Mouse (Mus musculus) lung, embryonic 15.5 days (tissue): ENCODE measurements around the gene Nlrp3. TPM values are rescaled to one million over a fixed set of nuclear protein-coding genes. Genes with fewer than 3 reads are reported as not detected.

Source experiments
- ATAC-seq: fragments of 200-750 bp; cut with Nextera tagmentation; 2 replicates; pipeline ENCODE4 v1.8.0; 2017; ENCODE audit warnings: moderate number of reproducible peaks, borderline replicate concordance; ENCODE audit not compliant: low FRiP score, low TSS enrichment; ENCODE audit errors: extremely low read depth
- H3K27ac ChIP-seq: fragments of 300-500 bp; sonication (generic); 2 replicates; pipeline ENCODE4 v1.5.1; 2015; ENCODE audit warnings: moderate library complexity, mild to moderate bottlenecking, inconsistent platforms
- H3K27me3 ChIP-seq: fragments of 300-500 bp; sonication (generic); 2 replicates; pipeline ENCODE4 v1.6.1; 2015; ENCODE audit warnings: inconsistent platforms
- H3K36me3 ChIP-seq: fragments of 300-500 bp; sonication (generic); 2 replicates; pipeline ENCODE4 v1.6.1; 2015; ENCODE audit warnings: inconsistent platforms
- H3K4me1 ChIP-seq: fragments of 300-500 bp; sonication (generic); 2 replicates; pipeline ENCODE4 v1.6.1; 2015; ENCODE audit warnings: inconsistent platforms
- H3K4me2 ChIP-seq: fragments of 300-500 bp; sonication (generic); 2 replicates; pipeline ENCODE4 v1.6.1; 2015; ENCODE audit warnings: inconsistent platforms, mild to moderate bottlenecking, moderate library complexity
- H3K4me3 ChIP-seq: fragments of 300-500 bp; sonication (generic); 2 replicates; pipeline ENCODE4 v1.5.1; 2015; ENCODE audit warnings: mild to moderate bottlenecking, inconsistent platforms
- H3K9ac ChIP-seq: fragments of 300-500 bp; sonication (generic); 2 replicates; pipeline ENCODE4 v1.6.1; 2015; ENCODE audit warnings: inconsistent platforms
- H3K9me3 ChIP-seq: fragments of 300-500 bp; sonication (generic); 2 replicates; pipeline ENCODE4 v1.6.1; 2016; ENCODE audit warnings: inconsistent platforms
- WGBS: fragments of 180-500 bp; shearing (Covaris S2); methylation state at CpG from one replicate; pipeline ENCODE4 v1.1.7; 2015; 5-methylcytosine and 5-hydroxymethylcytosine counted together
- polyA plus RNA-seq: library from polyadenylated mRNA; unstranded; fragments of >200 nt; fragmentation: Nextera tagmentation; extraction: Ambion mirVana; gene quantifications from 2 replicates; pipeline ENCODE4 v1.2.1, GENCODE M21; 2015

The Nlrp3 gene
- 0.24 and 0.42 TPM in 2 replicates for polyA plus RNA-seq

DNA sequence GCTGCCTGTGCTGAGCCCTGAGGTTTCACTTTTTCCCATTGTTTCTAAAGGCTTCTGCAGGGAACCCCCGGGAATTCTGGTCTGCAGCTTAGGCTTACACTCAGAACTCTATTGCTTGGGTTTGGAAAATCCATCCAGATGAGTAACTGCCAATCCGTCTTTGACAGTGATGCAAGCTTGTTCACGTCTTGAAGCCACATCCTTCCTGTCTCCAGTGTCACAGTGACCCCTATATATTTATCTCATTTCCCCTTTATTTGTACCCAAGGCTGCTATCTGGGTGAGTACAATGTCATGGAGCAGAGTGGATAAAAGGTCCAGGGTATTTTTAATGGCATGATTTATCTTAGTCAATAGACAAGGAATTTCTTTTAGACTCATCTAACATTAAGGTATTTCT lies at the start of gene Nlrp3:
TSS of gene Nlrp3 (plus strand) at position 245 of the 400 bp plus-strand sequence.
- Histone ChIP-seq H3K4me2 (no peak within 1 kb of the TSS), H3K4me3 (no peak within 1 kb of the TSS), H3K9ac (no peak within 1 kb of the TSS), H3K9me3 (no peaks in the 10 kb centered on the region), H3K4me1 (peaks cover 14% of the 10 kb centered on the region), H3K27ac (no peak within 1 kb of the TSS), H3K36me3 (no peaks in the 10 kb centered on the region), H3K27me3 (no peaks in the 10 kb centered on the region; the same call in 1 of the 2 replicates)
- 44% methylated on average over 3 of the region's 3 CpGs for WGBS
- ATAC-seq = no peak

DNA sequence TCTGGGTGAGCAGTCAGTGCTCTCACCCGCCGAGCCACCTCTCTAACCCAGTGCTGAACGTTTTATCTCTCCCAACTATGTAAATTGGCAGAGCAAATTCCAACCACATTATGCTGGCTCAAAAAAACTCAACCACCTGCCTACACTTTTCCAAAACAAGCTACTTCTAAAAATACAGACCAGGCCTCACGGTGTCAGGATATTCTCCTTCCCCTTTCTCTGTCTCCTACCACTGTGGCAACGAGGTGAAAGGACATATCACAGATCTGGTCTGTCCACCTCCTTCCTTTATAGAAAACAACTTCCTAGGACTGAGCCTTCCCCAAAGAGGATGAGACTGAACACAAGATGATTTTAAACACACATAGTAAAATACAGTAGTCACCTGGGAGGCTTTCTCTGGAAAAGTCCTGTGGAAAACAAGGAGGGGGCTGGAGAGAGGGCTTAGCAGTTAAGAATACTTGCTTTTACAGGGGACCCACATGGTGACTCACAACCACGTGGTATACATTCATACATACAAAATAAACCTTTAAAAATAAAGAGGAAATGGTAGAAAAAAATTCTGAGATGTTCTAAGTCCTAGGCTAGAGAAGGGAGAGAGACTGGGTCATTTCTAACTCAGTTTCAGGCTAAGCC lies 44.6 kb upstream of the Nlrp3 start:
- WGBS = 74% methylated on average over 6 of the region's 6 CpGs
- ATAC-seq = no peak
- no peaks in the 10 kb centered on the region for H3K9me3 ChIP-seq
- peaks cover 98% of the 10 kb centered on the region for H3K36me3 ChIP-seq
- no peak overlapping the region for H3K4me2 ChIP-seq
- H3K4me1 ChIP-seq = no peaks in the 10 kb centered on the region
- no peak overlapping the region for H3K27ac ChIP-seq
- no peaks in the 10 kb centered on the region for H3K27me3 ChIP-seq
- no peak overlapping the region for H3K9ac ChIP-seq
- H3K4me3 ChIP-seq = no peak overlapping the region

DNA sequence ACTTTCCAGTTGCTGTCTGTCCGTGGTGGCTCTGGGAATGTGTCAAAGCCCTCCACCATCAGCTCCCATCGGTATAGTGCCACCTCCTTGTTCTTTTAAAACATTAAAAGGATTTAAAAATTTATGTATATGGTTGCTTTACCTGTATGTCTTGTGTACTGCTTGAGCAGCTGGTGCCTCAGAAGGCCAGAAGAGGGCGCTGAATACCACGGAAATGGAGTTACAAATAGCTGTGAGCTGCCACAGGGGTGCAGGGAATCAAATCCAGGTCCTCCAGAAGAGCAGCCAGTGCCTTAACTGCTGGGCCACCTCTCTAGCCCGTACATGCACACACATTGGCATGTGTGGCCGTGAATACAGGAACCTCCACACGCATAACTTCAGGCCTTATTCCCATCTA lies 43.6 kb upstream of the Nlrp3 start:
- H3K4me2 ChIP-seq = no peak overlapping the region
- WGBS = 89% methylated on average over 7 of the region's 7 CpGs
- no peaks in the 10 kb centered on the region for H3K27me3 ChIP-seq
- no peaks in the 10 kb centered on the region for H3K4me1 ChIP-seq
- ATAC-seq = no peak
- H3K36me3 ChIP-seq = peaks cover 98% of the 10 kb centered on the region
- no peak overlapping the region for H3K27ac ChIP-seq
- no peak overlapping the region for H3K4me3 ChIP-seq
- no peak overlapping the region for H3K9ac ChIP-seq
- no peaks in the 10 kb centered on the region for H3K9me3 ChIP-seq

DNA sequence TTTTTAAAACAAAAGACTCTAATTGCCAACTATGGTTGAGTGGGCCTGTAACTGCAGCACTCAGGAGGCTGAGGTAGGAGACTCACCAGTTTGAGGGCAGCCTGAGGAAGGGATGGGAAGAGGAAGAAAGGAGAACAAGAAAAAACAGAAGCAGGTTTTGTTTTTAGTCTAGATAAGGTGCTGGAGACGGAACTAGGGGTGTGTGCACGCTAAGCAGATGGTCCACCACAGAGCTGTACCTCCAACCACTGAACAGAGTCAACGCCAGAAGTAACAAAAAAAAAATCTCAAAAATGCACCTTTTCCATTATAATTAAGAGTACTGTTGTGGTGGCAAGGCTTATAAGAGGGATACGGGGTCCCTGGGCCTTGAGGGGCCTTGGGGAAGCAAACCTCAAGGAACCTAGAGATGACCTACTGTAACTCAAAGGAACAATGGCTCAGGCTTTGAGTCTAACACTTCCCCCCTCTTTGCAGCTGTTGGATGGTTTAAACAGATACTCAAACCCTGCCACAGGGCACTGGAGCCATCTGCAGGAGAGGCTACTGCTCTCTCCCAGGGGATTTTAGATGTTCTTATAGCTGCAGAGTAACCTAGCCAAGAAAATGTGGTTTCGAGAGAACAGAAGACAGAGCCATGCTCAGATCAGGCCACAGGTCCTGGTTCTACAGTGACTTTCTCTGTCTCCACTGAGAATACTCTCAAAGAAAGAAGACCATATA lies 39.2 kb upstream of the Nlrp3 start:
- Histone ChIP-seq H3K4me2 (no peak overlapping the region), H3K9ac (no peak overlapping the region), H3K4me1 (peaks cover 15% of the 10 kb centered on the region), H3K4me3 (no peak overlapping the region), H3K9me3 (no peaks in the 10 kb centered on the region), H3K36me3 (peaks cover 70% of the 10 kb centered on the region), H3K27me3 (no peaks in the 10 kb centered on the region), H3K27ac (no peak overlapping the region)
- WGBS = 89% methylated on average over 5 of the region's 5 CpGs
- no peak for ATAC-seq

DNA sequence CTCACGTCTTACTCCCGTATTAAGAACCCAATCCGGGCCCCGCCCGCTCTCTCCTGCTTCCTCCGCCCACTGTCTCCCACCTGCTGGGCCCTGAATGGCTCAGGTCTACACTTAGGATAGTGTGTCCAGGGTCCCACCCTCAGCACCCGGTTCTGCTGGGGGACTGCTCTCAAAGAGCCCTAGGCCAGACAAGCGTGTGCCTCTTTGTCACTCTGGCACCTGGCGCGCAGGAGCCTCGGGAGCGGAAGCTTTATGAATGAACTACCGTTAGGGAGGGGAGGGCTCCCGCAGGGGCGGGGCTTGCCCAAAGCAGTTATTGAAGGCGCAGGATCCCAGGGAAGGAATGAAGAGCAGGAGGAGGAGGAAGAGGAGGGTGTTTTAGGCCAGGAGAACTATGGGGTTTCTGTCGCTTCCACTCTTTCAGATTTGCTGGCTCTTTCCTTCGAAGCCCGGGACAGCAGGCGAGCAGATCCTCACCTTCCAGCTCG lies 36.0 kb upstream of the Nlrp3 start:
- under 1% methylated on average over 21 of the region's 21 CpGs for WGBS
- peak overlapping the region; percentile 93 for H3K9ac ChIP-seq
- H3K36me3 ChIP-seq = peaks cover 43% of the 10 kb centered on the region
- H3K9me3 ChIP-seq = no peaks in the 10 kb centered on the region
- peaks cover 25% of the 10 kb centered on the region for H3K4me1 ChIP-seq
- ATAC-seq = peak; percentile 21; the same call in 1 of the 2 replicates
- H3K27me3 ChIP-seq = no peaks in the 10 kb centered on the region
- peak overlapping the region; percentile 93 for H3K4me2 ChIP-seq
- peak overlapping the region; percentile 97 for H3K27ac ChIP-seq
- peak overlapping the region; percentile 87 for H3K4me3 ChIP-seq

DNA sequence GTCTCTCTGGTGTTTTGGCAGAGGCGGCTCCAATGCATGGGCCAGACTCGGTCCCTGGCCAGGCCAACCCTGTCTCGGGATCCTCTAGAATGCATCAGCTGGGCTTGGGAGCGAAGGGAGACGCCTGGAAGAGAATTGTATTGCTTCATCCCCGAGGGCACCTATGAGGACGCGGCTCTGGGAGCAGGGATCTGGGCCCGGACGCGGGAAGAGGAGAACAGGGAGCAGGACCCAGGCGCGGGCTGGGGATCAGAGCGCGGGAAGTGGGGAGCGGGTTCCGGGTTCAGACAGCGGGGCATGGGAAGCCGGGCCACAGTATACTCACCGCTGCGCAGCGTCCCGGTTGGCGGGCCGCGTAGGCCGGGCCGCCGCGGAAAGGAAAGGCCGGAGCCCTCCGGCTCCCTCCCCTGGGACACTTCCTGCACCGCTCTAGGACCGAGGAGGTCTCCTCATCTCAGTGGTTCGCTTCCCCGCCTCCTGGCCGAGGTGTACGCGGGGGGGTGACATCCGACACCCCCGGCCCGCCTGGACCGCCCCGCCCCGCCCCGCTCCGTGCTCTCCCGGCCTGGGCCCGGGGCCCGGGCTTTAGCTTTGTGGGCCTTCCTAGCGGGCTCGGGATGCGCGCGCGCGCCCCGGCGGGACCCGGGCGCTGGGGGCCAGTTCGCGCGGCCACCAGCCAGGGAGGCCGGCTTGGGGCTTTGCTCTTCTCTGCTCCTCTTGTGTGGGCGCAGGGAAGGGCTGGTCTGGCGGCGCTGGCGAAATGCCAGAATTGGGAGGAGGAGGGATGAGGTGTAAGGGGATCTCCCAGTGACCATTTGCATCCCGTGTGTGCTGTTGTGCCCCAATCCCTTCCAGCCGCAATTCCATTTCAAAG lies 35.3 kb upstream of the Nlrp3 start:
- H3K27ac ChIP-seq = peak overlapping the region; percentile 97
- H3K9ac ChIP-seq = peak overlapping the region; percentile 93
- under 1% methylated on average over 69 of the region's 71 CpGs for WGBS
- H3K4me1 ChIP-seq = peaks cover 25% of the 10 kb centered on the region
- H3K4me3 ChIP-seq = peak overlapping the region; percentile 87
- H3K4me2 ChIP-seq = peak overlapping the region; percentile 93
- no peaks in the 10 kb centered on the region for H3K9me3 ChIP-seq
- ATAC-seq = peak; percentile 95
- peaks cover 40% of the 10 kb centered on the region for H3K36me3 ChIP-seq
- H3K27me3 ChIP-seq = no peaks in the 10 kb centered on the region

DNA sequence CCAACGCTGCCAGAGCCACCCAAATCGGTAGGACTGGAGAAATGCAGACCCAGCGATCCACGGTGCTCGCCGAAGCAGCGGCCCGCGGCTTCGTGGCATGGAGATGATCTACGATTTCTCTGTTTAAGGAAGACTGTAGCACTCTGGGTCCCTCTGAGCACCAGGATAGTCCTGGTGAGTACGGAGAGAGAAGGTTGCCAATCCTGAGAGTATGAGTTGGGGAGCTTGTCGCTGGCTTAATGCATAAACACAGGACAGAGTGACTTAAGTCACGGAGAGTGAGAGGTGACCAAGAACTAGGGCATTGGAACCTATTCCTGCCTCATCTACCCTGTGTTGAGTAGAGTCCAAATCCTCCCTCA lies 34.7 kb upstream of the Nlrp3 start:
- Histone ChIP-seq H3K27ac (peak overlapping the region; percentile 97), H3K4me2 (peak overlapping the region; percentile 93), H3K9ac (peak overlapping the region; percentile 93), H3K36me3 (peaks cover 38% of the 10 kb centered on the region), H3K9me3 (no peaks in the 10 kb centered on the region), H3K27me3 (no peaks in the 10 kb centered on the region), H3K4me3 (peak overlapping the region; percentile 87), H3K4me1 (peaks cover 25% of the 10 kb centered on the region)
- under 1% methylated on average over 14 of the region's 14 CpGs for WGBS
- peak; percentile 3; the same call in 1 of the 2 replicates for ATAC-seq

DNA sequence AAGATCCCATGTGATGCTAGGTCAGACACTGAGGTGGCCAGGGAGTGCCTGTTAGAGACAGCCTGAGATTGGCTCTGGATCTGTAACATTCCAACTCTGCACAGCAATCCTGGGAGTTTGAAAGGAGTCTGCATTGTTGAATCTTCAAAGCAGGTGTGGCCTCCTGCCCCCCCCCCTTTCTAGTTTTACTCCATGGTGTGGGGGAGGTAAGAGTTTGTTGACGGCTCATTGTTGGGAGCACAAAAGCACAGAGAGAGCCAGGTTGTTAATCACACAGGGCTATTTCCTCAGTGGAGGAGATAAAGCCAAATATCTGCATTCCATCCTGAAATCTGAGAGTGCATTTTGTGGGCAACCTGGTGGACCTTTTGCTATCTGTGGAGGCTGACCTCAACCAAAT lies 29.8 kb upstream of the Nlrp3 start:
- Histone ChIP-seq H3K27ac (no peak overlapping the region), H3K36me3 (peaks cover 13% of the 10 kb centered on the region; the same call in 1 of the 2 replicates), H3K27me3 (no peaks in the 10 kb centered on the region), H3K4me2 (no peak overlapping the region), H3K9ac (no peak overlapping the region), H3K4me3 (no peak overlapping the region), H3K9me3 (no peaks in the 10 kb centered on the region), H3K4me1 (peaks cover 13% of the 10 kb centered on the region)
- no peak for ATAC-seq
- WGBS = 53% methylated on average over 1 of the region's 1 CpGs

DNA sequence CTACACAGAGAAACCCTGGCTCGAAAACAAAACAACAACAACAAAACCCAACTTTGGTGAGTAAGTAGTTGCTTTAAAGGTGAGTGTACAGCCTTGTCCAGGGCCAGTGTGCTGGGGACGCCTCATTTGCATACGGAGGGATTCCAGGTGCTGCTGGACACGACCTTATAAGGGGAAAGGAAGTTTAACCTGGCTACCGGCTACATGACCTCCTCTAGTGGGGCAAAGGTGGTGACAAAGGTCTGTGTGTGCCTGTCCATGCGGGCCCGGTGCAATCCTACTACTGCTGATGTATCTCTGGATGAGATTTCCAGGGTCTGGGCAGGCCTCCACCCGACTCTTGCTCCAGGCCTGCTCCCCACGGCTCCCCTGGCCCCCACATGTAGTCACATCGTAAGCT lies 28.6 kb upstream of the Nlrp3 start:
- H3K9ac ChIP-seq = no peak overlapping the region
- no peak overlapping the region for H3K27ac ChIP-seq
- H3K27me3 ChIP-seq = no peaks in the 10 kb centered on the region
- H3K36me3 ChIP-seq = peaks cover 13% of the 10 kb centered on the region; the same call in 1 of the 2 replicates
- no peak overlapping the region for H3K4me2 ChIP-seq
- WGBS = 88% methylated on average over 10 of the region's 10 CpGs
- no peak overlapping the region for H3K4me3 ChIP-seq
- no peaks in the 10 kb centered on the region for H3K9me3 ChIP-seq
- ATAC-seq = no peak
- H3K4me1 ChIP-seq = peaks cover 4% of the 10 kb centered on the region; the same call in 1 of the 2 replicates

DNA sequence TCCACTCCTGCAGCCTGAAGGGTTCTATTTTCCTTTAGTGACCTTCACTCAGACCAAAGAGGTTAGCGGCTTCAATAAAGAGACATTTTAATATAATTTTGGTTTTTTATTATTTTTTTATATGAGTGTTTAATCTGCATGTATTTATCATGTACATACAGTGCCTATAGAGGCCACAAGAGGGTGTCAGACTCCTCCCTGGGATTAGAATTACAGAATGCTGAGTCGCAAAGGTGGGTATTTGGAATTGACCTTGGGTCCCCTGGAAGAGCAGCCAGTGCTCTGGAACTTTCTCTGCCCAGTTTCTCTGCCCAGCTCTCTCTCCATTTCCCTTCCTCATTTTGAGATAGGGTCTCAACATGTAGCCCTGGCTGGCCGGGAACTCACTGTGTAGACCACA lies 27.8 kb upstream of the Nlrp3 start:
- Histone ChIP-seq H3K4me2 (no peak overlapping the region), H3K9ac (no peak overlapping the region), H3K27ac (no peak overlapping the region), H3K9me3 (no peaks in the 10 kb centered on the region), H3K4me1 (no peaks in the 10 kb centered on the region), H3K27me3 (no peaks in the 10 kb centered on the region), H3K4me3 (no peak overlapping the region), H3K36me3 (peaks cover 13% of the 10 kb centered on the region; the same call in 1 of the 2 replicates)
- ATAC-seq = no peak
- WGBS = 78% methylated on average over 3 of the region's 3 CpGs

DNA sequence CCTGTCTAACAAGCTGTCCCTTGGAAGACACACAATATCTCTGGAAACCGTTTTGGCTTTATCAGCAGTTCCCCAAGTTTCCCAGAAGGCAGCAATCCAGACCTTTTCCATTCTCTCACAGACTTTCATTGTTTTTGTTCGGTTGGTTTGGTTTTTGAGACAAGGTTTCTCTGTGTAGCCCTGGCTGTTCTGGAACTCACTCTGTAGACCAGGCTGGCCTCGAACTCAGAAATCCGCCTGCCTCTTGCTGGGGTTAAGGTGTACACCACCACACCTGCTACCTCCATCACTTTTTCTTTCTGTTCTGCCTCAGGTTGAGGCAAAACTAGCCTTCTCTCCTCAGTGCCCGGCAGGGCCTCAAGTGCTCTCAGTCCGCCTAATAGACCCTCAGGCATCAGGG lies 27.0 kb upstream of the Nlrp3 start:
- ATAC-seq = no peak
- no peak overlapping the region for H3K4me2 ChIP-seq
- H3K27ac ChIP-seq = no peak overlapping the region
- H3K4me3 ChIP-seq = no peak overlapping the region
- H3K9ac ChIP-seq = no peak overlapping the region
- peaks cover 12% of the 10 kb centered on the region; the same call in 1 of the 2 replicates for H3K36me3 ChIP-seq
- WGBS = 58% methylated on average over 6 of the region's 6 CpGs
- no peaks in the 10 kb centered on the region for H3K27me3 ChIP-seq
- no peaks in the 10 kb centered on the region for H3K4me1 ChIP-seq
- no peaks in the 10 kb centered on the region for H3K9me3 ChIP-seq
